Mouse (Mus musculus) liver, embryonic 14.5 days (tissue): ENCODE measurements around the gene Arhgap10. TPM values are rescaled to one million over a fixed set of nuclear protein-coding genes. Genes with fewer than 3 reads are reported as not detected.

ENCODE experiments used
- ATAC-seq: fragments of 200-750 bp; cut with Nextera tagmentation; 2 replicates; pipeline ENCODE4 v1.8.0; 2017; ENCODE audit warnings: moderate number of reproducible peaks, mild to moderate bottlenecking, moderate library complexity; ENCODE audit not compliant: insufficient read depth
- DNase-seq, 3 experiments: peaks; one replicate each; pipeline ENCODE4 v3.0.0-alpha.2; 2012 to 2013; ENCODE audit warnings: low read depth in 3 of 3, low spot score in 3 of 3
- H3K27ac ChIP-seq: fragments of 300-500 bp; sonication (generic); 2 replicates; pipeline ENCODE4 v1.5.1; 2014; ENCODE audit warnings: moderate library complexity, mild to moderate bottlenecking, control low read depth, inconsistent platforms
- H3K27me3 ChIP-seq: fragments of 300-500 bp; sonication (generic); 2 replicates; pipeline ENCODE4 v1.6.1; 2014; ENCODE audit warnings: mild to moderate bottlenecking, low read length, moderate library complexity; ENCODE audit not compliant: control insufficient read depth, insufficient read depth
- H3K36me3 ChIP-seq: fragments of 300-500 bp; sonication (generic); replicated peaks from 2 replicates; pipeline ENCODE4 v1.6.1; 2014; ENCODE audit warnings: low read depth; ENCODE audit not compliant: control insufficient read depth, insufficient read depth
- H3K4me1 ChIP-seq, 2 experiments: fragments of 200-500 bp in 1 of 2; fragments of 300-500 bp in 1 of 2; sonication (generic) in 1 of 2; replicated peaks; 2 replicates each; pipeline ENCODE4 v1.6.1; 2012 to 2014; ENCODE audit warnings: antibody characterized with exemption in 1 of 2, inconsistent platforms in 1 of 2, low read length in 1 of 2; ENCODE audit not compliant: control insufficient read depth in 2 of 2, insufficient read depth in 2 of 2
- H3K4me2 ChIP-seq: fragments of 300-500 bp; sonication (generic); 2 replicates; pipeline ENCODE4 v1.6.1; 2014; ENCODE audit warnings: low read depth, mild to moderate bottlenecking, control low read depth, moderate library complexity
- H3K4me3 ChIP-seq, 2 experiments: fragments of 200-500 bp in 1 of 2; fragments of 300-500 bp in 1 of 2; sonication (generic) in 1 of 2; 2 replicates each; pipeline ENCODE4 v1.5.1; 2012 to 2014; ENCODE audit warnings: low read depth in 2 of 2, low read length in 2 of 2, mild to moderate bottlenecking in 2 of 2, control low read depth in 1 of 2, inconsistent platforms in 1 of 2, moderate library complexity in 1 of 2; ENCODE audit not compliant: insufficient read depth in 1 of 2
- H3K9ac ChIP-seq: fragments of 300-500 bp; sonication (generic); replicated peaks from 2 replicates; pipeline ENCODE4 v1.6.1; 2014; ENCODE audit warnings: mild to moderate bottlenecking, control low read depth, moderate library complexity
- H3K9me3 ChIP-seq: fragments of 300-500 bp; sonication (generic); 2 replicates; pipeline ENCODE4 v1.6.1; 2016; ENCODE audit warnings: low read length, mixed read lengths; ENCODE audit not compliant: control insufficient read depth
- CTCF ChIP-seq: IDR thresholded peaks from 2 replicates; pipeline ENCODE4 v1.5.1; 2016; ENCODE audit warnings: antibody characterized with exemption, low read depth, control low read depth
- EP300 ChIP-seq: IDR thresholded peaks from 2 replicates; pipeline ENCODE4 v1.6.1; 2016; ENCODE audit warnings: antibody characterized with exemption, low read depth
- WGBS: fragments of 180-500 bp; shearing (Covaris S2); extraction: QIAGEN DNeasy Blood & Tissue Kit; methylation state at CpG from one replicate; pipeline ENCODE4 v1.1.7; 2014; ENCODE audit not compliant: insufficient replicate concordance; 5-methylcytosine and 5-hydroxymethylcytosine counted together
- polyA plus RNA-seq, 2 experiments: library from polyadenylated mRNA; depleted of rRNA in 1 of 2; stranded (reverse) in 1 of 2; unstranded in 1 of 2; fragments of >200 nt; fragmentation: Nextera tagmentation in 1 of 2; extraction: Ambion mirVana in 1 of 2; gene quantifications; 2 replicates each; pipeline versions ENCODE4 v1.2.1 to v1.2.3; 2012 to 2014

Arhgap10 gene
- polyA plus RNA-seq, 2 experiments, result 4.6 TPM

- no peak overlapping the region for H3K27ac ChIP-seq
- H3K9me3 ChIP-seq, result no peaks in the 10 kb centered on the region
- TF ChIP-seq CTCF (no peak), EP300 (no peak)
- H3K9ac ChIP-seq, result no peak overlapping the region
- no peaks in the 10 kb centered on the region for H3K27me3 ChIP-seq
- H3K4me2 ChIP-seq, result no peak overlapping the region
- DNase-seq (no peak), ATAC-seq (no peak)
- no peaks in the 10 kb centered on the region for H3K4me1 ChIP-seq
- no peaks in the 10 kb centered on the region for H3K36me3 ChIP-seq
- WGBS, result 60% methylated on average over 3 of the region's 3 CpGs
- H3K4me3 ChIP-seq, result no peak overlapping the region
Measured at GRCm38 (mm10) chr8:77241381-77241780, 276.4 kb downstream of the Arhgap10 start.

GRCm38 (mm10) chr8:77239462-77239861, 278.3 kb downstream of the Arhgap10 start:
- DNase-seq (no peak), ATAC-seq (no peak)
- TF ChIP-seq CTCF (no peak), EP300 (no peak)
- Histone ChIP-seq H3K27ac (no peak overlapping the region), H3K36me3 (no peaks in the 10 kb centered on the region), H3K9me3 (no peaks in the 10 kb centered on the region), H3K4me3 (no peak overlapping the region), H3K4me2 (no peak overlapping the region), H3K27me3 (no peaks in the 10 kb centered on the region), H3K4me1 (no peaks in the 10 kb centered on the region), H3K9ac (no peak overlapping the region)

DNA sequence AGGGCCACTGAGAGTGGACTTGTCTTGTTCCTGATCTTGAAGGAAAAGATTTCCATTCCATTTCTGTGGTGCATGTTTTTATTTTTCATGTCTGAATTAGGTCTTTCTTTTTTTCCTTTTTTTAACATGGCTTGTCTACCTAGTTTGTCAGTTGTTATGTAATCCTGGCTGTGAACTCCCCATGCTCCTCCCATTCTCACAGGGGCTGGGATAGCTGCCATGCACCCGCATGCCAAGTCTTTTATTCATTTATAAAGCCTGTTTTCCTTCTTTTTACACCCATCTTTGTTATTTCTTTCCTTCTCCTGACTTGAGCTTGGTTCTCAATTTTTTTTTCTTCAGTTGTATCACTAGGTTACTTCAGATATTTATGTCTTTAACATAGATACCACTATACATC, 281.1 kb downstream of the Arhgap10 start:
- DNase-seq (no peak), ATAC-seq (no peak)
- no peak overlapping the region for H3K9ac ChIP-seq
- no peaks in the 10 kb centered on the region for H3K27me3 ChIP-seq
- H3K4me1 ChIP-seq, result no peaks in the 10 kb centered on the region
- H3K36me3 ChIP-seq, result no peaks in the 10 kb centered on the region
- WGBS, result 56% methylated on average over 1 of the region's 1 CpGs
- no peak overlapping the region for H3K4me2 ChIP-seq
- H3K27ac ChIP-seq, result no peak overlapping the region
- TF ChIP-seq EP300, result no peak
- no peak for TF ChIP-seq CTCF
- no peak overlapping the region for H3K4me3 ChIP-seq
- H3K9me3 ChIP-seq, result no peaks in the 10 kb centered on the region

GRCm38 (mm10) chr8:77232411-77232810, 285.3 kb downstream of the Arhgap10 start:
- Histone ChIP-seq H3K4me2 (no peak overlapping the region), H3K36me3 (no peaks in the 10 kb centered on the region), H3K27me3 (no peaks in the 10 kb centered on the region), H3K9ac (no peak overlapping the region), H3K4me1 (no peaks in the 10 kb centered on the region), H3K9me3 (no peaks in the 10 kb centered on the region), H3K27ac (no peak overlapping the region), H3K4me3 (no peak overlapping the region)
- 76% methylated on average over 3 of the region's 3 CpGs for WGBS
- TF ChIP-seq EP300 (no peak), CTCF (no peak)
- ATAC-seq (no peak), DNase-seq (no peak)

- no peak for DNase-seq
- Histone ChIP-seq H3K27me3 (no peaks in the 10 kb centered on the region), H3K4me3 (no peak overlapping the region), H3K27ac (no peak overlapping the region), H3K4me1 (no peaks in the 10 kb centered on the region), H3K36me3 (no peaks in the 10 kb centered on the region), H3K9ac (no peak overlapping the region), H3K4me2 (no peak overlapping the region), H3K9me3 (no peaks in the 10 kb centered on the region)
- ATAC-seq, result no peak
- WGBS, result 54% methylated on average over 6 of the region's 6 CpGs
- TF ChIP-seq CTCF, result no peak
- no peak for TF ChIP-seq EP300
Measured at GRCm38 (mm10) chr8:77231834-77232233, 285.9 kb downstream of the Arhgap10 start.

- 59% methylated on average over 1 of the region's 1 CpGs for WGBS
- ATAC-seq (no peak), DNase-seq (no peak)
- Histone ChIP-seq H3K4me3 (no peak overlapping the region), H3K27ac (no peak overlapping the region), H3K9me3 (no peaks in the 10 kb centered on the region), H3K4me1 (no peaks in the 10 kb centered on the region), H3K4me2 (no peak overlapping the region), H3K9ac (no peak overlapping the region), H3K36me3 (no peaks in the 10 kb centered on the region), H3K27me3 (no peaks in the 10 kb centered on the region)
- TF ChIP-seq CTCF, result no peak
- TF ChIP-seq EP300, result no peak
Measured at GRCm38 (mm10) chr8:77231211-77231610, 286.5 kb downstream of the Arhgap10 start.
